Mouse (Mus musculus) testis, postnatal 10 days (tissue): ENCODE data around the gene Igtp.
"Not testable (repeated sequence)": the region's sequence is repeated elsewhere in the genome, so short reads cannot be mapped to it uniquely, and the experiment has no call there.

ENCODE experiments used
- DNase-seq: peaks from one replicate; pipeline ENCODE4 v3.0.0; 2021; ENCODE audit warnings: low spot score

Igtp gene

GRCm38 (mm10) chr11:58199229-58200037 is at the start of gene Igtp, which contains the start of gene Irgm2:
Gene Igtp, plus strand, starts transcription at chr11:58199556.
Gene Irgm2, plus strand, starts transcription at chr11:58199618.
- DNase-seq: peak; percentile 87

DNA sequence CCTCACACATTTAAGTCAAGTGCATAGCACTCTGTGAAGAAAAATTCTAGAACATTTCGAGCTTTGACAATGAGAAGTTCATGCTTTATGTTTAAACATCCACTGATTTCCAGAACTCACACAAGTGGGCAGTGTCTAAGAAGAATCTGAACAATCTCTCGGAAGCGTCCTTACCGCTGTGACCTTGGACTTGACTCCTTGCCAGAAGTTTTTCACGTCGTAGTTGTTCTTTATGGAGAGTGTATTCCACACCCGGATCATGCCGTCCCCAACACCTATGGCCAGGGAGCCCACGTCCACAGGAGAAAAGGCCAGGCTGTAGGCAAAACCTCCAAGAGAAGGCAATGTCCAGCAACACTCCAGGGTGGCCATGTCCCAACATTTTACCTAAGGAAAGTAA is 43.9 kb upstream of the Igtp start:
- no peak for DNase-seq

DNA sequence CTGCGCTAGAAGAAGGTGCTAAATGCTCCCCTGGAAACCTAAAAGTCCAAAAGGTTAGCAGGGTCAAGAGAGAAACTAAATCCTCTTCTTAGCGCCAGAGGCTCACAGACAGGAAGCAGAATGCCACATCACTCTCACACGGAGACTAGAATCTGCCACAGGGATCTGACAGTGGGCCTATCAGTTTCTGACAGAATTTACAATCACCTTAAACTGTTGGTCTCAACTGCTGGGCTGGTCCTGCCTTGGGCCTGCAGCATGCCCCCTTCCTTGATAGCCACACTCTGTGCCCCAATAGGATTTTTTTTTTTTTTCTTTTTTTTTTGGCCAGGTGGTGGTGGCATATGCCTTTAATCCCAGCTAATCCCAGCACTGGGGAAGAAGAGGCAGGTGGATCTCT is 42.5 kb upstream of the Igtp start:
- no peak for DNase-seq

GRCm38 (mm10) chr11:58165072-58165471 is 34.3 kb upstream of the Igtp start:
- no peak for DNase-seq

GRCm38 (mm10) chr11:58167822-58168166 is 31.6 kb upstream of the Igtp start:
- no peak for DNase-seq

- peak; percentile 93 for DNase-seq
Measured at GRCm38 (mm10) chr11:58168167-58168915, 31.0 kb upstream of the Igtp start, which contains the start of gene Gemin5. Gene Gemin5, minus strand, starts transcription at chr11:58168539.

DNA sequence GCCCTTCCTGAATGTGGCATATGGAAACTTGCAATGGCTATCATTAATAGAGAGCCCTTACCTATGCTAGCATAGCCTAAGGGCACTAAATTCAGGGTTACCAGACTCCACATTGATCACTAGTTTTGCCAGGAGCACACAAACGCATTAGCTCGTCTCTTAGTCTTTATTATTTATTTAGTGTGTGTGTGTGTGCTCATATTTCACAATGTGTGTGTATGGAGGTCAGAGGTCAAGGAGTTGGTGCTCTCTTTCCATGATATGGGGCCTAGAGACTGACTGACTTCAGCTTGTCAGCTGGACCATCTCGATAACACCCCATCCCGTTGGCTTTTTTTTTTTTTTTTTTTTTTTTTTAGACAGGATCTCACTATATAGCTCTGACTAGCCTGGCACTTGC is 29.7 kb upstream of the Igtp start:
- no peak for DNase-seq

GRCm38 (mm10) chr11:58171459-58172091 is 27.8 kb upstream of the Igtp start, which contains the start of gene Mrpl22:
Gene Mrpl22, plus strand, starts transcription at chr11:58171661.
- DNase-seq: peak; percentile 98

- peak; percentile 78 for DNase-seq
Measured at GRCm38 (mm10) chr11:58179563-58179962, 19.8 kb upstream of the Igtp start.

GRCm38 (mm10) chr11:58179986-58180385 is 19.4 kb upstream of the Igtp start:
- DNase-seq: not testable (repeated sequence)

- DNase-seq: no peak
Measured at GRCm38 (mm10) chr11:58180756-58181155, 18.6 kb upstream of the Igtp start.

DNA sequence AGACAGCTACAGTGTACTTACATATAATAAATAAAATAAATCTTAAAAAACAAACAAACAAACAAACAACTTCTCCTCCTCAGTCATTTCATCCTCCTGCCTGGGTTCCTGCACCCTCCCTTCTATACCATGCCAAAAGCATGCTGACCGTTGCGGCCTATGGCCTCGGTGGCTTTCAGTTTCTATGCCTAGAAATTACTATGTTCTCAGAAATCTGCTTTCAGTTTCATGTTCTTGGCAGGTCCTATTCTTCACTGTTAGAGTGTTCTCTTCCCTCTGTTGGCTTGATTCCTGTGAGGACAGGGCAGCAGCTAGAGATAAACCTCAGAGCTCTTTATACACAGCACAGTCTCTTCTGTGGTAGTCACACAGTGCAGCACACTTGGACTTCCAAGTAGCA is 15.8 kb upstream of the Igtp start:
- no peak for DNase-seq

GRCm38 (mm10) chr11:58189675-58190074 is 9.7 kb upstream of the Igtp start:
- no peak for DNase-seq

DNA sequence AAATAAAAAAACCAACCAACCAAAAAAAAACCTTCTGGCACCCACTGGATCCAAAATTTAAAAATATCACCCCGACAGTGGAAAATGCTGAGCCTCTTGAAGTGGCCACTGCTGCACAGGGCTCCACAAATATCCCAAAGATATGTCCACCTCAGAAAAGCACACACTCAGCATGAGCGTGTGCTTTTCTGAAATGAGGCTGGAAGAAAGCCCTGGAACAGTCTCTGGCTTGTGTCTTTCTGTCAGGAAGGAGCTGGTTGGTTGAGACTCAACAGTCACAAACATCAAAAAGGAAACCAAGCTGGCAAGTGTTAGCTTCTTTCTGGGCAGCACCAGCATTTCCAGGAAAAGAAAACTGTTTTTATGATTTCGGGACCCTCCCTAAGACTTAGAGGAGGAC is 6.0 kb upstream of the Igtp start:
- no peak for DNase-seq

GRCm38 (mm10) chr11:58193860-58194520 is 5.4 kb upstream of the Igtp start:
- no peak for DNase-seq

DNA sequence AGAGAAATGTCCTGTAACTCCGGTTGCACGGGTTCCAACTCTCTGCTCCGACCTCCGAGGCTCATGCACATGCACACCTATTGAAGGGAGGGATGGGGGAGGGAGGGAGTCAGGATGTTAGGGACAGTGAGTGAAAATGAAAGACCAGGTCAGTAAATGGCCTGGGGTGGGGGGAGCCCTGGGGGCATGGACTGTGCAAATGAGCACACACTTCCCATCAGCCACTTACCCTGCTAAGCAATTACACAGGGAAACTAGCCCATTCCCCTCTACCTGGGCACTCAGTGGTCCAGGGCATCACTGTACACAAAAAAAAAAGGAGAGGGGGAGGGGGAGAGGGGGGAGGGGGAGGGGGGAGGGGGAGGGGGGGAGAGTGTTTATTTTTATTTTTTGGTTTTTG is 693 bp upstream of the Igtp start:
- no peak for DNase-seq

GRCm38 (mm10) chr11:58200226-58200625 is 870 bp downstream of the Igtp start:
- no peak for DNase-seq

- no peak for DNase-seq
Measured at GRCm38 (mm10) chr11:58201052-58201451, 1.7 kb downstream of the Igtp start.

DNA sequence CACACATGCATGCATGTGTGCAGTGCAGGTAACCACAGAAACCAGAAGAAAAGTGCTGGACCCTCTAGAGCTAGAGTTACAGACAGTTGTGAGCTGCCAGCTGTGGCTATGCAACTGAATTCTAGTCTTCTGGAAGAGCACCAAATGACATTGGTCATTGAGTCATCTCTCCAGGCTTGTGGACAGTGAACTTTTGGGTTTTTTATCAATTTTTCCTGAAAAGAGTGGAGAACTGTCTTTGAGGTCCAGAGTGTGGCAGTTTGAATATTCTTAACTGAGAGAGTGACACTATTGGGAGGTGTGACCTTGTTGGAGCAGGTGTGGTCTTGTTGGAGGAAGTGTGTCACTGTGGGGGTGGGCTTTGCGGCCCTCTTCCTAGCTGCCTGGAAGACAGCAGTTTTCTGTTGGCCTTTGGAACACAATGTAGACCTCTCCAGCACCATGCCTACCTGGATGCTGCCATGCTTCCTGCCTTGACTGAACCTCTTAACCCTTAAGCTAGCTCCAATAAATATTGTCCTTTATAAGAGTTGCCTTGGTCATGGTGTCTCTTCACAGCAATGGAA is 11.0 kb downstream of the Igtp start:
- DNase-seq: no peak

DNA sequence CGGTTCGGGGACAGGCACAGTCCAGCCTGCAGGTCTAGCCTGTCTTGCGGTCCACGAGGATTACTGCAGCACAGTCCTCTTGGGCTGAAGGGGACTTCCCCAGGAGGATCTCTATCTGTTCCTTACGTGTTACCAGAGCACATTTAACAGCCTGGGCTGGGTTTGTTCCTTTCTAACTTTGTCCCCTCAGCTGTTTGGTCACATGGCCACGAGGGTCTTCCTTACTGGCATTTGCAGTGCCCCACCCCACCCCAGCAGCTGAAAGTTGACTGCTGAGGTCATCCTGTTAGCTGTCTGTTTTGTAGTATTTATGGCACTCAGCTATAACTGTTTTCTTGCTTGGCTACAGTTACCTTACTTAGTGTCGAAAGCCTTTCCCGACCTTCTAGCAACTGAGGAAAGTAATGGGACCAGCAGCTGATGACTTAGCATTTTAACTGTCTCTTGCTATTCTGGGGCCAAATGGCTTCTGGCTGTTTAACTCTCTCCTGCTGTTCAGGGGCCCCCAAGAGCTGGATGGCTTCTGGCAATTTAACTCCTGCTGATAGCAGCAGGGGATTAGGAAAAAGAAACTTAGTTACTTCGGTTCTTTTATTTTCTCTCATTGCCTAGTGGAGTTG is 11.8 kb downstream of the Igtp start:
- no peak for DNase-seq

- DNase-seq: no peak
Measured at GRCm38 (mm10) chr11:58211682-58212067, 12.3 kb downstream of the Igtp start.
